Mouse (Mus musculus): ENCODE results near the gene Kcnn3.

The Kcnn3 gene

GRCm38 (mm10) chr3:89569058-89569457, 49.1 kb downstream of the Kcnn3 start:
- no peak for DNase-seq

- DNase-seq: no peak
Measured at GRCm38 (mm10) chr3:89569707-89570324, 49.9 kb downstream of the Kcnn3 start.

DNA sequence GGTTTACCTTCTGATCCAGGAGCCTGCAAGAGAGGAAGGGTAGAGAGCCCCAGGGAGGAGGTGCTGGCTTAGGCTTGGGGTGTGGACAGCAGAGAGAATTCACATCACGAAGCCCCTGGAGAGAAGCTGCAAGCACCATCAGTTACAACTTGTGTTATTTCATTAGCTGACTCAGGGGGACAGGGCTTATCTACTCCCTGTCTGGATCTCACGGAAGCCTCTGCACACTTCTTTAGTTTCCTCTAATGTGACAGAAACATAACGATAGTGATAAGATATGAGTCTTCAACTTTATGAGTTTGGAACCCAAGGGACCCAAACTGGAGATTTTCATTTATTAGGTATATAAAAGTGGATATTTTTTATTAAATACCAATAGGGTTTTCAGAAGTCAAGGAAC, 50.4 kb downstream of the Kcnn3 start:
- no peak for DNase-seq

- peak; percentile 25 for DNase-seq
Measured at GRCm38 (mm10) chr3:89574260-89574659, 54.3 kb downstream of the Kcnn3 start.

DNA sequence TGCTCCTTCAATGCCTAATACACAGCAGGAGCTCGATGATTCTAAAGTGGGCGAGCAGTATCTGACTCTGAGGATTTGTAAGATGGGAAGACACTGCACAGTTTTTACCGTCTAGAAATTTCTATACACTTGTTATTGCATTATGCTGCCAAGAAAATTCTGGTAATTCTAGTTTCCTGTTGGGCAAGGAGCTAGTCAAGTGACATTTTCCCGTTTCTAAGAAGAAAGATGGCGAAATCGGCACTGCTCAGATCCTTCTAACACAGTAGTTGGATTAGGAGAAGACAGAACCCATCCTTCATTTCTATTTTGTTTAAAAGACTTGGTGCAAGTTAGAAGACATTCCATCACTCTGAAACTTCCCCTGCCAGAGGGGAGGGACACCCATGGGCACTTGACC, 56.4 kb downstream of the Kcnn3 start:
- DNase-seq: no peak

DNA sequence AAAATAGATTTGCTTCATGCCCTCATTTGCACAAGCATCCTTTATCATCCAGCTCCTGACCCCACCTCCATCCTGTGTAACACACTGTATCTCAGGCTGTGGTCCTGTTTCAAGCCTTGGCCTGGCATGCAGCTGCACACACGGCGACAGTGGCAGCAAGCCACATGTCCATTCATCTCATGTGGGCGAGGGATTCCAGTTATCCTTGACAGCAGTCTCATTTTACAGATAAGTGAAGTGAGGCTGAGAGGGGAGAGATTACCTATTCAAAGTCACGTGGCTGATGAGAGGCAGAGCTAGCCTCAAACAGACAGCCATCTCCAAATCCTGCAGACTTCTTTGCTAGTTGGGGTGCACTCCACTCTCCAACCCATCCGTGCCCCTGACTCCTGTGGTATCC, 57.2 kb downstream of the Kcnn3 start:
- no peak for DNase-seq

DNA sequence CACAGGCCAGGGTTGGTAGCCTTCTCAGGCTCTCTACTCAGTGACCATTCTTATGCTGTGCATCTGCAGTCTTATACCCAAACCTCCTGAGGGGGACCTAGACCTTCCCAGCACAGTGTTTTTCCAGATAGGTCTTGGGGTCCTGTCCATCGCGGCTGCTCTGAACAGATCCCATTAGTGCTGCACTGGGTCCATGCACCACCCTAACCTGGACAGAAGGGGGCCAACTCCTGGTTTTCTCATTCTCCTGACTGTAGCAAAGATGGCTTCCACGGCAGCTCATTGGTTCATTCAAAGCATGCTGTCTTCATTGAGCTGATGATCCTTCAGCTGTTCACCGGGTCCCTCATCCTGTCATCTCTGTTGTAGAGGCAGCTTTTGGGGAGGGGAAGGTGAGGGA, 58.1 kb downstream of the Kcnn3 start:
- DNase-seq: no peak

GRCm38 (mm10) chr3:89578803-89579202, 58.8 kb downstream of the Kcnn3 start:
- no peak for DNase-seq

DNA sequence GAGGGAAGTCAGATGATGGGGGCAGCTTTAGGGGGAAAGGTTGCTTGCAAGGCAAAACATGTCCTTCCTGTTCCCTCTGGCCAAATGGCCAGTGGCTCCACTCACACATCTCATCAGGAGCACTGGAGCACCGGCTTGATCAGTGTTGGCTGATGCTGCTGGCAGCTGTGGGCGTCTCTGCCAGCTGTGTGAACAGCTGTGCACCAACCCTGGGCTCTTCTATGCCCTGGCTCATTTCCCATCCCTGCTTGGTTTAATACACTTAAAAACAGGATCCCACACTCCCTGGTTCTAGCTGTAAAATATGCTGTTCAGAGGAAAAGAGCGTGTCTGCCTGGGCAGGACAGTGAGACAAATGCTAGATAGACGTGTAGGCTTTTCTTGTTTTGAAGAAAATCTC, 64.3 kb downstream of the Kcnn3 start:
- DNase-seq: peak; percentile 19

DNA sequence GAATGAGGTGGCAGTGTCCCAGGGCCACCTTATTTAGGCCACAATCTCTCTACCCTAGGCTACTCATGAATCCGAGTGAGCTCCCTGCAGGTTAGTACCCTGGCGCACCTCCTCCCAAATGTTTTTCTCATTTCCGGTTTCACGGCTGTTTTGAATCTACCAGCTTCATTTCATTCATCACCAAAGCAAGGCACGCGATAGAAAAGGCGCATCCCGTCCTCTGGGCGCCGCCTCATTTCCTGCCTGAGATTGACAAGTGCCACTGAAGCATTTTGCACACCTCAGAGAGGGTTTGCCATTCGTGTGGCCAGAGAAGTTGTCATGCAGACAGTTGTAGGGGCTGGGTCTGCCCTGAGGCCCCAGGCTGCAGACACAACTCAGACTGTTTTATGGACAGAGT, 68.5 kb downstream of the Kcnn3 start:
- DNase-seq: no peak

DNA sequence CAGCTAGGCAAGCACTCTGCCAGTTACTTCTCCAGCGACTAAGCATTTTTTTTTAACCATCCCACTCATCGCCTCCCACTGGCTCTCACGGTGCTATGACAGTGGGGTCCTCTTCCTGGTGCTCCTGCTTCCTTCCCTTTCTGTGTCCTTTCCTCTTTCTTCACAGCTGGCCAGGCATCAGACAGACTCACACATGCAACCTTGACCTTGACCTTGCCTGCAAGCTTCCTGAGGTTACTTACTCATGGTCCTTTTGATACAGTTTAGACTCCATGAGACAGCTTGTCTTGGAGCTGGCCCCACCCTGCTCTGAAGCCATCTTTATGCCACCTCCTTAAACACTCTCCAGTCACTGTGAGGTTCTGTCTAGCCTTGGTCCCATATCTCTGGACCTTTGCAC, 69.4 kb downstream of the Kcnn3 start:
- DNase-seq: no peak

DNA sequence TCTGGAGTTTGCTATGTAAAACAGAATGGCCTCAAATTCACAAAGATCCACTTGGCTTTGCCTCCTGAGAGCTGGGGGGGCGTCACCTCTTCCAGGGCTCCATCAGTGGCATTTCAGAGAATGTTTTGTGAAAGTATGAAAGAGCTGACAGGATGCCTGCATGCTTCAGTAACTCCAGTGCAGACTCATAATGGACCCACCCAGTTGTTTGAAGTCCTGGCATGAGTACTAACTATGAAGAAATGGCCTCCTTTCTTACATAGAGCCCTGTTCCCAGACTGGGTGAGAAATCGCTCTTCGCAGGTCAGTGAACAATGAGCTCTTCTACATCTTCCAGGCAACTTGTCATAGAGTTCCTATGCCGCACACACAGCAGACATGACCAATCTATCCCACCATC, 70.4 kb downstream of the Kcnn3 start:
- DNase-seq: no peak

- DNase-seq: no peak
Measured at GRCm38 (mm10) chr3:89591461-89591860, 71.5 kb downstream of the Kcnn3 start.

DNA sequence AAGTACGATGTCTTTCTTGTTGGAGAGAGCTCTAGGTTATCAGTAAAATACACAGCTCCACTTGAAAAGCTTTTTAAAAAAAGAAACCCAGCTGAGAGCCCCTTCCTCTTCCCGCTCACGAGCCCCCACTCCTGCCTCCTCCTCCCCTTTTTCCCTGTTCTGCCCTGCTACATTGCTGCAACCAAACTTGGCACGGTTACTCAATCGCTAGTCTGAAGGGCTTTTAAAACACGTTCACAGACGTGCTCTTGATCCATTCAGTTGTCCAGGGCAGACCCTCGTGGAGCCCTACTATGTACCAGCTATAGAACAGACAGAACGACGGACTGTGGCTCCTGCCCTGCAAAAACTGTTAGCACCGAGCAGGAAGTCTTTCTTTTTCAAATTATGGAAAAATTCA, 72.8 kb downstream of the Kcnn3 start:
- no peak for DNase-seq

- DNase-seq: no peak
Measured at GRCm38 (mm10) chr3:89593524-89593923, 73.6 kb downstream of the Kcnn3 start.

- DNase-seq: no peak
Measured at GRCm38 (mm10) chr3:89598361-89598760, 78.4 kb downstream of the Kcnn3 start.

DNA sequence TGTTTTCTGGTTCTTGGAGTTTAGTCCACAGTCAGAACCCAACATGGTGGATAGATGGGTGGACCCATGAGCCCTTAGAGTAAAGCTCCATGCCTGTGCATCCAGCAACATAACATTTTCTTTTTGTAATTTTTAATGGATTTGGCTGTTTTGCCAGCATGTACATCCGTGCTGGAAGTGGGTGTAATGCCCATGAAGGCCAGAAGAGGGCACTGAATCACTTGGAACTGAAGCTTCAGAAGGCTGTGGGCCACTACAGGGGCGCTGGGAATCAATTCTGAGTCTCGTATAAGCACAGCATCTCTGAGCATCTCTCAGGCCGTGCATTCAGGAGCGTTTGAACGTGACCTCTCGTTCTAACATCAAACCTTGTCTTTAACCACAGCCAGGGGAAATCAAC, 79.0 kb downstream of the Kcnn3 start:
- DNase-seq: no peak

DNA sequence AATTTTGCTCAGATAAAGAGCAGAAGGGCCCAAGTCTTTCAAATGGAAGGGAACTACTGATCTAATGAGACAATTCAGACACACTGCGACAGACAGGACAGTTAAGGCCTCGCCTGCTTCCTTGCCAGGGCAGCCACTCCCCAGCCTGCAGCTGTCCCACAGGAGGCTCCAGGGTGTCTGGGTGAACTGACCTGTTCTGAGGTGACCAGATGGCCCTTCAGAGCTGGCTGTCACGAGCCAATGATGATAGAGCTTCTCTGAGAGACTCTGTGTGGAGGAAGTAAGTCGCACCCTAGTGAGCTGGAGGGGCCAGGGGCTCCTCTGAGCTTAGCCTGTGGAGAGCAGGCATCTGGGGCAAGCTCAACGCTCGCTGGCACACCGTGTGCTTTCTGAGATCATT, 81.1 kb downstream of the Kcnn3 start:
- DNase-seq: no peak

DNA sequence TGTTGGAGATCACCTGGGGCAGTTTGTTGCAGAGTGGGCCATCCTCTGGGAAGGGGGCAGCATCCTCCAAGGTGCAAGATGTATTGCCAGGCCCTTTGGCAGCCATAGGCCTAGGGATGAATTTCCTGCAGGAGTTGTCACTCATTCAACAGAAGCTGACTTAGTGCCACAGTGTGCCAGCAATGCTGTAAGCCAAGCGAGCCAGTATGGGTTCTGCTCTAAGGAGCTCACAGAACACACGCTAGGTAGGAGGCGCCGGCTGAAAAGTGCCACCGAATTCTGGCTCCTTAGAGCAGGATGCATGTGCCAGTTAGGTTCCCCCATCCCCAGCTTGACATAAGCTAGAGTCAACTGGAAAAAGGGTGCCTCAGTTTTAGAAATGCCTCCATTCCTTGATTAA, 83.3 kb downstream of the Kcnn3 start:
- DNase-seq: no peak

- no peak for DNase-seq
Measured at GRCm38 (mm10) chr3:89605235-89605634, 85.3 kb downstream of the Kcnn3 start.

GRCm38 (mm10) chr3:89607327-89607726, 87.4 kb downstream of the Kcnn3 start:
- no peak for DNase-seq

- no peak for DNase-seq
Measured at GRCm38 (mm10) chr3:89612048-89612447, 92.1 kb downstream of the Kcnn3 start.

DNA sequence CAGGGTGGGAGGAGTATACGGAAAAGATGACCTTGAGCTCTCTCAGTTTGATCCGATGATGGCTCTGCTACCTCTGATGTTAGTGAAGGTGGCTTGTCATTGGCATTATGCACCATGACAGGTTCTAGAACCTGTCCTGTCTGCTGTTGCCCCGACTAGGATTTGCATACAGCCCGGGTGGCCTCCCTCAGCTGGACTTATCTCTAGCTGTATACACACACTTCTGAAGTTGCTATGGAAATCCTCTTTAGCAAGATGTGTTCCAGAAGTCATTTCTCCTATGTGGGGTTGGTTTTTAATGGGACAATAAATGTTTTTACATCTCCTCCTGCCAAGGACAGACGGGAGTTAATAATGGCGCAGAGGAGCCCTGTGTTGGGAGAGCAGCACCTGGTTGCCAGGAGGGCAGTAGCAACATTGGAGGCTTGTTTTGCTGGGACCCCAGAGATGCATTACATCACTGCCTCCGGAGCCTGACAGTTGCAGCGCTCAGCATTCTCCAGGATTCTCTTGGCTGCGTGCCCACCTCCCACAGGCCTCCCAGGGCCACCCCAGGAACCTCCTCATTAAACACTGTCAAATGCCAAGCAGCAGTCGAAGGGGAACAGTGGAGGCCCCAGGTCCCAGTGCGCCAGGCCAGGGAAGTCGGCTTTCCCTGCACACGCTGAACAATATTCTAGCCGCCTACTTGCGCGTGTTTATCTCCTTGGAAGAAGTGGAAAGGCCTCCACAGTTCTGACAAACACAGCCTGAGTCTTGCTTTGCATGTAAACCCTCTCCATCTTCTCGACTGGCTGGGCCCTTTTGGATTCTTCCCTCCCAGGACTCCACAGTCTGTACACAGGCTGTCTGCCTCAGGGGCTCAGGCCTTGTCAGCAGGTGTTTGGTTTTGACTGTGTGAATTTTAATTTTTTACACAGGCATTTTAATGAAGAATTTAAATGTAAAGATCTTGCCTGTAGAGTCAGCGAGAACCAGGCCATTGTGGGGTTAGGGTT, 93.9 kb downstream of the Kcnn3 start:
- DNase-seq: peak; percentile 89

GRCm38 (mm10) chr3:89616861-89617260, 96.9 kb downstream of the Kcnn3 start:
- DNase-seq: no peak
